Mouse (Mus musculus): ENCODE data around the gene Slc6a5. TPM values are rescaled to one million over a fixed set of nuclear protein-coding genes. Genes with fewer than 3 reads are reported as not detected.
A peak's percentile ranks its signal among the peaks of the same experiment; 100 is the strongest.
"Not testable (repeated sequence)": the region's sequence is repeated elsewhere in the genome, so short reads cannot be mapped to it uniquely, and the experiment has no call there.

Slc6a5 gene
- polyA plus RNA-seq, 1 experiment from 2014 or later: not detected

GRCm38 (mm10) chr7:49920751-49921150, 10.8 kb downstream of the Slc6a5 start:
- 82% methylated on average over 4 of the region's 4 CpGs for WGBS
- H3K27ac ChIP-seq: no peak overlapping the region
- H3K9me3 ChIP-seq: peaks cover 8% of the 10 kb centered on the region; the same call in 1 of the 2 replicates
- no peak for DNase-seq (ENCODE audit: extremely low spot score, low spot score)
- H3K4me3 ChIP-seq: no peak overlapping the region
- H3K36me3 ChIP-seq (replicated peaks): no peaks in the 10 kb centered on the region
- peaks cover 93% of the 10 kb centered on the region for H3K27me3 ChIP-seq (ENCODE audit: poor library complexity, severe bottlenecking)
- peaks cover 17% of the 10 kb centered on the region for H3K4me1 ChIP-seq

- peak; percentile 29 for DNase-seq (ENCODE audit: extremely low spot score, low spot score)
- H3K36me3 ChIP-seq (replicated peaks): no peaks in the 10 kb centered on the region
- H3K27ac ChIP-seq: peak overlapping the region; percentile 67
- peak overlapping the region; percentile 26 for H3K4me3 ChIP-seq
- peaks cover 11% of the 10 kb centered on the region for H3K4me1 ChIP-seq
- WGBS: 27% methylated on average over 4 of the region's 4 CpGs
- peaks cover 8% of the 10 kb centered on the region; the same call in 1 of the 2 replicates for H3K9me3 ChIP-seq
- peaks cover 93% of the 10 kb centered on the region for H3K27me3 ChIP-seq (ENCODE audit: poor library complexity, severe bottlenecking)
Measured at GRCm38 (mm10) chr7:49922928-49923327, 13.0 kb downstream of the Slc6a5 start.

GRCm38 (mm10) chr7:49923376-49923775, 13.4 kb downstream of the Slc6a5 start:
- DNase-seq (ENCODE audit: extremely low spot score, low spot score): peak; percentile 84
- H3K4me3 ChIP-seq: peak overlapping the region; percentile 26; the same call in 1 of the 2 replicates
- peaks cover 8% of the 10 kb centered on the region; the same call in 1 of the 2 replicates for H3K9me3 ChIP-seq
- peaks cover 93% of the 10 kb centered on the region for H3K27me3 ChIP-seq (ENCODE audit: poor library complexity, severe bottlenecking)
- peaks cover 11% of the 10 kb centered on the region for H3K4me1 ChIP-seq
- under 1% methylated on average over 13 of the region's 13 CpGs for WGBS
- H3K36me3 ChIP-seq (replicated peaks): no peaks in the 10 kb centered on the region
- peak overlapping the region; percentile 67; the same call in 1 of the 2 replicates for H3K27ac ChIP-seq

GRCm38 (mm10) chr7:49928571-49928970, 18.6 kb downstream of the Slc6a5 start:
- H3K36me3 ChIP-seq (replicated peaks): no peaks in the 10 kb centered on the region
- no peak for DNase-seq (ENCODE audit: extremely low spot score, low spot score)
- H3K27me3 ChIP-seq (ENCODE audit: poor library complexity, severe bottlenecking): peaks cover 88% of the 10 kb centered on the region
- no peaks in the 10 kb centered on the region for H3K9me3 ChIP-seq
- H3K27ac ChIP-seq: no peak overlapping the region
- WGBS: 73% methylated on average over 3 of the region's 3 CpGs
- peaks cover 10% of the 10 kb centered on the region for H3K4me1 ChIP-seq
- H3K4me3 ChIP-seq: no peak overlapping the region

- DNase-seq (ENCODE audit: extremely low spot score, low spot score): no peak
- Histone ChIP-seq H3K4me1 (peaks cover 10% of the 10 kb centered on the region), H3K4me3 (no peak overlapping the region), H3K27me3 (ENCODE audit: poor library complexity, severe bottlenecking) (peaks cover 76% of the 10 kb centered on the region), H3K36me3 (replicated peaks) (no peaks in the 10 kb centered on the region), H3K9me3 (no peaks in the 10 kb centered on the region), H3K27ac (no peak overlapping the region)
- WGBS: 61% methylated on average over 4 of the region's 4 CpGs
Measured at GRCm38 (mm10) chr7:49929999-49930398, 20.1 kb downstream of the Slc6a5 start.

GRCm38 (mm10) chr7:49933386-49934115, 23.6 kb downstream of the Slc6a5 start:
- WGBS: 86% methylated on average over 14 of the region's 14 CpGs
- DNase-seq (ENCODE audit: extremely low spot score, low spot score); H3K27ac ChIP-seq: not testable (repeated sequence)

GRCm38 (mm10) chr7:49936821-49937220, 26.9 kb downstream of the Slc6a5 start:
- Histone ChIP-seq H3K27me3 (ENCODE audit: poor library complexity, severe bottlenecking) (peaks cover 14% of the 10 kb centered on the region), H3K36me3 (replicated peaks) (no peaks in the 10 kb centered on the region), H3K4me3 (no peak overlapping the region), H3K27ac (no peak overlapping the region), H3K9me3 (no peaks in the 10 kb centered on the region), H3K4me1 (peaks cover 4% of the 10 kb centered on the region; the same call in 1 of the 2 replicates)
- 89% methylated on average over 3 of the region's 3 CpGs for WGBS
- DNase-seq (ENCODE audit: extremely low spot score, low spot score): no peak

More at GRCm38 (mm10) chr7:49933386-49934115, 23.6 kb downstream of the Slc6a5 start:
- Histone ChIP-seq H3K4me1 (peaks cover 10% of the 10 kb centered on the region), H3K27me3 (ENCODE audit: poor library complexity, severe bottlenecking) (peaks cover 41% of the 10 kb centered on the region)
- not testable (repeated sequence) for H3K4me3 ChIP-seq; H3K36me3 ChIP-seq (replicated peaks); H3K9me3 ChIP-seq

GRCm38 (mm10) chr7:49942023-49942422, 32.1 kb downstream of the Slc6a5 start:
- WGBS: 51% methylated on average over 3 of the region's 3 CpGs
- no peak for DNase-seq (ENCODE audit: extremely low spot score, low spot score)
- H3K27me3 ChIP-seq (ENCODE audit: poor library complexity, severe bottlenecking): no peaks in the 10 kb centered on the region

GRCm38 (mm10) chr7:49942490-49942889, 32.5 kb downstream of the Slc6a5 start:
- WGBS: 68% methylated on average over 5 of the region's 5 CpGs
- H3K36me3 ChIP-seq (replicated peaks): no peaks in the 10 kb centered on the region
- H3K27ac ChIP-seq: no peak overlapping the region
- no peak for DNase-seq (ENCODE audit: extremely low spot score, low spot score)
- H3K4me3 ChIP-seq: no peak overlapping the region
- H3K27me3 ChIP-seq (ENCODE audit: poor library complexity, severe bottlenecking): no peaks in the 10 kb centered on the region
- H3K4me1 ChIP-seq: peaks cover 11% of the 10 kb centered on the region
- no peaks in the 10 kb centered on the region for H3K9me3 ChIP-seq

More at GRCm38 (mm10) chr7:49942023-49942422, 32.1 kb downstream of the Slc6a5 start:
- Histone ChIP-seq H3K36me3 (replicated peaks) (no peaks in the 10 kb centered on the region), H3K27ac (no peak overlapping the region), H3K4me1 (peaks cover 11% of the 10 kb centered on the region), H3K4me3 (no peak overlapping the region), H3K9me3 (no peaks in the 10 kb centered on the region)

- Histone ChIP-seq H3K4me3 (no peak overlapping the region), H3K27ac (no peak overlapping the region), H3K27me3 (ENCODE audit: poor library complexity, severe bottlenecking) (no peaks in the 10 kb centered on the region), H3K9me3 (no peaks in the 10 kb centered on the region), H3K36me3 (replicated peaks) (no peaks in the 10 kb centered on the region), H3K4me1 (peaks cover 17% of the 10 kb centered on the region)
- DNase-seq (ENCODE audit: extremely low spot score, low spot score): no peak
- WGBS: 93% methylated on average over 9 of the region's 9 CpGs
Measured at GRCm38 (mm10) chr7:49946691-49947090, 36.7 kb downstream of the Slc6a5 start.

- Histone ChIP-seq H3K4me1 (peaks cover 5% of the 10 kb centered on the region; the same call in 1 of the 2 replicates), H3K4me3 (no peak overlapping the region), H3K27ac (no peak overlapping the region), H3K9me3 (no peaks in the 10 kb centered on the region), H3K36me3 (replicated peaks) (no peaks in the 10 kb centered on the region), H3K27me3 (ENCODE audit: poor library complexity, severe bottlenecking) (no peaks in the 10 kb centered on the region)
- DNase-seq (ENCODE audit: extremely low spot score, low spot score): no peak
- WGBS: 59% methylated on average over 4 of the region's 4 CpGs
Measured at GRCm38 (mm10) chr7:49953546-49954181, 43.7 kb downstream of the Slc6a5 start.

DNA sequence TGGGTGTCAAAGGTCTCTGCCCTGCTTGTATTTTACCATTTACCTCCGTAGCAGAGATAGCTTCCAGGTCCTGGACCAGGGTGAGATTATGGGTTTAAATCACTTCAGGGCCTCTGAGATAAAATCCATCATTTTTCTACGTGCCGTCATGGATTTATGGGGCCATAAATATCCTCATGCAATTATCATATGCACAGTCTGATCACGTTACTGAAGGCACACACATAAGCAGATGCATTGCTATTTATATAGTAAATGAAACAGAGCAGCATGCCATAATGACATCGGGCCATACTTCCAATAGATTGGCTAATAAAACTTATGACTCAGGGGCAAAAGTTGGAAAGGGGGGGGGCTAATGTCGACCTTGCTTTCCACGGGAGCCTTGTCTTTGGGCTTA, 44.9 kb downstream of the Slc6a5 start:
- WGBS: 86% methylated on average over 7 of the region's 7 CpGs
- no peak overlapping the region for H3K4me3 ChIP-seq
- no peak for DNase-seq (ENCODE audit: extremely low spot score, low spot score)
- H3K36me3 ChIP-seq (replicated peaks): no peaks in the 10 kb centered on the region
- H3K9me3 ChIP-seq: no peaks in the 10 kb centered on the region
- 0 out of 2 replicates have a peak, but pooled peaks cover under 1% of the 10 kb centered on the region for H3K4me1 ChIP-seq
- H3K27me3 ChIP-seq (ENCODE audit: poor library complexity, severe bottlenecking): no peaks in the 10 kb centered on the region
- no peak overlapping the region for H3K27ac ChIP-seq

DNA sequence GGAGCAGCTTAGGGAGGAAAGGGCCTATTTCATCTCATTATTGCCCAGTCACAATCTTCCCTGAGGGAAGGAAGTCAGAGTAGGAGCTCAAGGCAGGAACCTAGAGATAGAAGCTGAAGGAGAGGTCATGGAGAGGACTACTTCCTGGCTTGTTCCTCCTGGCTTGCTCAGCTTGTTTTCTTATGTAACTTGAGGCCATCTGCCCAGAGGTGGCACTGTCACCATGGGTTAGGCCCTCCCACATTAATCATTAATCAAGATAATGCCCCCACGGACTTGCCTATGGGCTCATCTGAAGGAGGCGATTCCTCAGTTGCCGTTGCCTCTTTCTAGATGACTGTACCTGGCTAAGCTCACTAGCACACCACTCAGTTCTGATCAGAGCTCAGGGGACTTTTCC, 47.2 kb downstream of the Slc6a5 start:
- WGBS: 89% methylated on average over 3 of the region's 3 CpGs
- Histone ChIP-seq H3K4me3 (no peak overlapping the region), H3K9me3 (no peaks in the 10 kb centered on the region), H3K27me3 (ENCODE audit: poor library complexity, severe bottlenecking) (no peaks in the 10 kb centered on the region), H3K36me3 (replicated peaks) (no peaks in the 10 kb centered on the region), H3K4me1 (no peaks in the 10 kb centered on the region), H3K27ac (no peak overlapping the region)
- no peak for DNase-seq (ENCODE audit: extremely low spot score, low spot score)

All from forebrain, embryonic 10.5 days (tissue).